ENCODE assay signal across 8 mouse cellular contexts in genomic region chr7:144935563-144935962, GRCm38 (mm10). TPM values are rescaled to one million over a fixed set of nuclear protein-coding genes. Genes with fewer than 3 reads are reported as not detected.
DNase-seq lines count a peak whose midpoint lies in the region; ATAC-seq and TF ChIP-seq lines count a peak whose summit lies in the region.

No protein-coding gene starts in this region.

- no peaks in the 10 kb centered on the region for H3K27me3 ChIP-seq in kidney, adult 2 months (replicated peaks; ENCODE audit: control insufficient read depth, insufficient read depth, low read length)
- H3K27me3 ChIP-seq in C2C12 (ENCODE audit: control insufficient read depth, insufficient read depth, insufficient read length), result no peaks in the 10 kb centered on the region
- H3K27me3 ChIP-seq in forebrain, embryonic 12.5 days, result peaks cover 10% of the 10 kb centered on the region; the same call in 1 of the 2 replicates

- no peak overlapping the region for H3K4me3 ChIP-seq in kidney, adult 2 months (ENCODE audit: insufficient read depth, low read depth, low read length)
- H3K4me3 ChIP-seq in C2C12 (ENCODE audit: insufficient read depth, poor library complexity, severe bottlenecking), result no peak overlapping the region
- no peak overlapping the region for H3K4me3 ChIP-seq in forebrain, embryonic 12.5 days (replicated peaks)

- no peaks in the 10 kb centered on the region for H3K9me3 ChIP-seq in forebrain, embryonic 12.5 days

- H3K79me2 ChIP-seq in C2C12 (ENCODE audit: control insufficient read depth, insufficient read depth), result peaks cover 68% of the 10 kb centered on the region

- peak overlapping the region; percentile 33 for H3ac ChIP-seq in C2C12 (ENCODE audit: control insufficient read depth, insufficient read length, low read depth)

- H3K4me1 ChIP-seq in kidney, adult 2 months (ENCODE audit: control insufficient read depth, insufficient read depth, low read length), result peaks cover 8% of the 10 kb centered on the region; the same call in 1 of the 2 replicates
- H3K4me1 ChIP-seq in forebrain, embryonic 12.5 days, result peaks cover 44% of the 10 kb centered on the region

- TF ChIP-seq CTCF in kidney, adult 2 months (conservative IDR thresholded peaks at IDR 0.05; ENCODE audit: insufficient read depth, insufficient read length, low read depth, low read length), result peak; percentile 60
- TF ChIP-seq CTCF in C2C12 (IDR thresholded peaks at IDR 0.05; ENCODE audit: control insufficient read depth, insufficient read depth, insufficient read length), result no peak

- H3K79me3 ChIP-seq in C2C12 (ENCODE audit: low read depth), result peaks cover 48% of the 10 kb centered on the region

- 41% methylated on average over 5 of the region's 5 CpGs for WGBS in kidney, adult 2 months
- 57% methylated on average over 5 of the region's 5 CpGs for WGBS in forebrain, embryonic 12.5 days

- H3K27ac ChIP-seq in kidney, adult 2 months (ENCODE audit: insufficient read depth, low read depth, low read length), result no peak overlapping the region
- 0 out of 2 replicates have a peak overlapping the region, but pooled peaks have one; percentile 25 for H3K27ac ChIP-seq in forebrain, embryonic 12.5 days

- TF ChIP-seq POLR2A in kidney, adult 2 months (IDR thresholded peaks at IDR 0.05; ENCODE audit: low read depth, low read length), result no peak

- DNase-seq in kidney, adult 2 months, result peak; percentile 43
- DNase-seq in kidney, adult 11 months, result no peak
- peak; percentile 27 for DNase-seq in adipocyte (ENCODE audit: low spot score)
- peak; percentile 44 to 59 for DNase-seq in lung, postnatal 4 days
- DNase-seq in natural killer cell, adult 2 months (ENCODE audit: low spot score in 2 of 2), result no peak
- DNase-seq in ovary, postnatal 14 days (ENCODE audit: low spot score), result no peak

- no peak overlapping the region for H3K4me2 ChIP-seq in forebrain, embryonic 12.5 days

- H3K9ac ChIP-seq in forebrain, embryonic 12.5 days, result no peak overlapping the region

- no peak for ATAC-seq in forebrain, embryonic 12.5 days (ENCODE audit: low FRiP score)

- H3K36me3 ChIP-seq in kidney, adult 2 months (ENCODE audit: control insufficient read depth, insufficient read depth, low read length), result no peaks in the 10 kb centered on the region; the same call in 1 of the 2 replicates
- H3K36me3 ChIP-seq in C2C12 (ENCODE audit: control insufficient read depth, insufficient read depth), result peaks cover 67% of the 10 kb centered on the region
- H3K36me3 ChIP-seq in forebrain, embryonic 12.5 days (replicated peaks), result peaks cover 61% of the 10 kb centered on the region

TF ChIP-seq in C2C12, 6 proteins besides CTCF, POLR2A, EP300 and RAD21:
- no peak for TF ChIP-seq MYOD1 (IDR thresholded peaks at IDR 0.05; ENCODE audit: control insufficient read depth, insufficient read length, low read depth)
- no peak for TF ChIP-seq MYOG (IDR thresholded peaks at IDR 0.05; ENCODE audit: control insufficient read depth, extremely low read depth, insufficient read length)
- TF ChIP-seq MAX (IDR thresholded peaks at IDR 0.05), result no peak
- TF ChIP-seq CEBPB (IDR thresholded peaks at IDR 0.05; ENCODE audit: low read depth), result no peak
- TF ChIP-seq FOSL1 (IDR thresholded peaks at IDR 0.05; ENCODE audit: insufficient read depth, low read length, poor library complexity, severe bottlenecking), result no peak
- no peak for TF ChIP-seq USF1 (IDR thresholded peaks at IDR 0.05; ENCODE audit: low read depth)

RNA-seq across cellular contexts. Expression of gene Ccnd1, which starts 4.2 kb away (rescaled TPM):
- 137 and 139 TPM in 2 replicates for polyA plus RNA-seq in kidney, adult 2 months (2012; rRNA removed)
- polyA plus RNA-seq in C2C12 (2012; fragmentation: generic; extraction: Trizol), result 196 TPM
- polyA plus RNA-seq in forebrain, embryonic 12.5 days (2016; fragmentation: Nextera tagmentation; extraction: Ambion mirVana), result 214 and 257 TPM in 2 replicates

RNA-seq across cellular contexts. Expression of gene LTO1, which starts 20.7 kb away (rescaled TPM):
- 19.0 and 19.8 TPM in 2 replicates for polyA plus RNA-seq in kidney, adult 2 months (2012; rRNA removed)
- polyA plus RNA-seq in C2C12 (2012; fragmentation: generic; extraction: Trizol), result 13.5 TPM
- polyA plus RNA-seq in forebrain, embryonic 12.5 days (2016; fragmentation: Nextera tagmentation; extraction: Ambion mirVana), result 32.6 and 34.0 TPM in 2 replicates

RNA-seq across cellular contexts. Expression of gene Fgf15, which starts 39.2 kb away (rescaled TPM):
- not detected in 2 replicates for polyA plus RNA-seq in kidney, adult 2 months (2012; rRNA removed)
- 0.02 TPM for polyA plus RNA-seq in C2C12 (2012; fragmentation: generic; extraction: Trizol)
- polyA plus RNA-seq in forebrain, embryonic 12.5 days (2016; fragmentation: Nextera tagmentation; extraction: Ambion mirVana), result 69.9 and 94.0 TPM in 2 replicates

Comparison
In these comparisons a context has a peak if more than half of its experiments do, and no peak if none do; other contexts are left out.
1. DNase-seq: peak in kidney, adult 2 months (single experiment), adipocyte (single experiment) and lung, postnatal 4 days (2 of 2); none in kidney, adult 11 months (single experiment), natural killer cell, adult 2 months (0 of 2) and ovary, postnatal 14 days (single experiment).
2. RNA of gene Fgf15, which starts 39.2 kb away (polyA plus RNA-seq): 69.9 to 94.0 TPM in forebrain, embryonic 12.5 days; 0.02 TPM in C2C12 (single experiment) and not detected in kidney, adult 2 months; every median in the first group is over 10 times any median in the second.